Mouse (Mus musculus): ENCODE results near the gene Hnrnpll. TPM values are rescaled to one million over a fixed set of nuclear protein-coding genes. Genes with fewer than 3 reads are reported as not detected.
"Not testable (repeated sequence)": the region's sequence is repeated elsewhere in the genome, so short reads cannot be mapped to it uniquely, and the experiment has no call there.

Hnrnpll gene
- total RNA-seq, 1 experiment from 2014 or later = 73.1 TPM

- ATAC-seq (ENCODE audit: extremely low read depth, insufficient number of reproducible peaks, low FRiP score, poor library complexity, severe bottlenecking) = peak; percentile 33; the same call in 1 of the 2 replicates
These were observed 1.0 kb downstream of the Hnrnpll start for GRCm38 (mm10) chr17:80060828-80061782.

DNA sequence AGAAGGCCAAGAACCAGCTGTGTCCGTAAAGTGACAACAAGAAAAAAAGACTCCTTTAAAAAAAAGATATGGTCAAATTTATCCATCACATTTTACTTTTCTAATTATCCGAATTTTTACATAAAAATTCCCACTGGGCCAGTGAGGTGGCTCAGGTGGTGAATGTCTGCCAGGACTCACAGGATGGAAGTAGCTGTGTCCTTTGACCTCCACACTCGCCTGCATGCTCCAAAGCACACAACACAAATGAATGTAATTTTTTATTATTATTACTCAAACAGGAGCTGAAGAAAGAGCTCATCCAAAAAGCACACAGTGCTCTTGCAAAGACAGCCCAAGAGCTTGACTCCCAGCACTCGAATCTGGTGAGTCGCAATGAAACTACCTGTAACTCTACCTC lies 2.0 kb downstream of the Hnrnpll start:
- no peak for ATAC-seq (ENCODE audit: extremely low read depth, insufficient number of reproducible peaks, low FRiP score, poor library complexity, severe bottlenecking)

- ATAC-seq (ENCODE audit: extremely low read depth, insufficient number of reproducible peaks, low FRiP score, poor library complexity, severe bottlenecking) = no peak
These were observed 2.4 kb downstream of the Hnrnpll start for GRCm38 (mm10) chr17:80059731-80060130.

- no peak for ATAC-seq (ENCODE audit: extremely low read depth, insufficient number of reproducible peaks, low FRiP score, poor library complexity, severe bottlenecking)
These were observed 3.6 kb downstream of the Hnrnpll start for GRCm38 (mm10) chr17:80058501-80058900.

GRCm38 (mm10) chr17:80053931-80054734 lies 8.0 kb downstream of the Hnrnpll start:
- no peak for ATAC-seq (ENCODE audit: extremely low read depth, insufficient number of reproducible peaks, low FRiP score, poor library complexity, severe bottlenecking)

- no peak for ATAC-seq (ENCODE audit: extremely low read depth, insufficient number of reproducible peaks, low FRiP score, poor library complexity, severe bottlenecking)
These were observed 10.5 kb downstream of the Hnrnpll start for GRCm38 (mm10) chr17:80051682-80052081.

DNA sequence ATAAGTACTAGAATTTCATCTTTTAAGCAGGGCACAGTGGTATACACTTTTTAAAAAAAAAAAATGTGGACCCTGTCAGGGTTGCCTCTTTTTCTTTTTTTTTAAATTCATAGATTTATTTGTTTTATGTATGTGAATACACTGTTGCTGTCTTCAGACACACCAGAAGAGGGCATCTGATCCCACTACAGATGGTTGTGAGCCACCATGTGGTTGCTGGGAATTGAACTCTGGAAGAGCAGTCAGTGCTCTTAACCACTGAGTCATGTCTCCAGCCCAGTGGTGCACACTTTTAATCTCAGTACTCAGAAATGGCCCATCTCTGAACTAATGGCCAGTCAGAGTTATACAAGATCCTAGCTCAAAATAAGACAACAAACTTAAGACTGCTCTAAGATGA lies 12.8 kb downstream of the Hnrnpll start:
- ATAC-seq (ENCODE audit: extremely low read depth, insufficient number of reproducible peaks, low FRiP score, poor library complexity, severe bottlenecking) = not testable (repeated sequence)

DNA sequence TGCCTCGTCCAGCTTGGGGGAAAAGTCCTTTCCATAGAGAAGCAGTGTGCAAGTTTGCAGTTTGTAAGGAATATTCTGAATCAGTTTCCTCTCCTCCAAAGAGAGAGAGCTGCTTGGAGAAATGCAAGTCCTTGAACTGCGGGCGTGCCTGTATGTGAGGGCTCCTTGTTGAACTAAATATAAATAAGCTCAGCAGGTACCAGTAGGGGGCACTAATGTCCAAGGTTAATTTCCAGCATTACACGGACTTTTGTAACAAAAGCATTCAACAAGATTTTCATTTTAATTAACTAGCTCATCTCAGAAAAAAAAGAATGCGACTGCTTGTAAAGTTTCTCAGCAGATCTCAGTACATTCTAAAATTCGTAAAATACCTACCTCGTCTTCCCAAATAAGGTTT lies 13.9 kb downstream of the Hnrnpll start:
- ATAC-seq (ENCODE audit: extremely low read depth, insufficient number of reproducible peaks, low FRiP score, poor library complexity, severe bottlenecking) = peak; percentile 51; the same call in 1 of the 2 replicates

- no peak for ATAC-seq (ENCODE audit: extremely low read depth, insufficient number of reproducible peaks, low FRiP score, poor library complexity, severe bottlenecking)
These were observed 20.4 kb downstream of the Hnrnpll start for GRCm38 (mm10) chr17:80041739-80042138.

- ATAC-seq (ENCODE audit: extremely low read depth, insufficient number of reproducible peaks, low FRiP score, poor library complexity, severe bottlenecking) = no peak
These were observed 33.5 kb downstream of the Hnrnpll start for GRCm38 (mm10) chr17:80028675-80029074.

DNA sequence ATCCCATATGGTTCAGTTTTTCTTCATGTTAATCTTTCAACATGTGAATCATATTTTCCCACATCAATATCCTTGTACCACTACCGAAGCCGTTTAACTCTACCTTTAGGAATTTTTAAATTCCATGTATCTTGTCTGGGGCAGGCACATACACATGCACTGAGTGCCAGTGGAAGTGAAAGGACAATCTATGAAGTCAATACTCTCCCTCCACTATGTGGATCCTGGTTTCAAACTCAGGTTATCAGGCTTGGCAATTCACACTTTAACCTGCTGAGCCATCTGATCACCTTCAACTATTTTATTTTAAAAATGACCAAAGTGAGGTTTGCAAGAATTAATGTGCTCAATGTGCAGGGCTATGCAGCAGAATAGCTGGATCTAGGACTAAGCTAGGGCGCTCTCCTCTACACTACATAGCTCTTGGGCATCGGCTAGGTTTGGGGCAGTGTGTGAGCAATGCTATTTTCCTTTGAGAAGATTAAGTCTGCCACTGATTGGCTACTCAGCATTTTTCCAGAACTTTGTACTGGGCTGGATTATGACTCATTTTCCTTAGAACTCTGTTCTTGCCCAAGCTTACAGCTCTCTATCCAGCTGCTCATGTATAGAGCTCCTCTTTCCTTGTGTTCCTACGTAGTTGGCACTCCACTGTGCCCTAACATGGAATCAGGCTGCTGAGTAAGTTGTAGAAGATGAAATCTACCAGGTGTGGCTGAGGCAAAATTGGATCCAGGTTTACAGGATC lies 35.8 kb downstream of the Hnrnpll start:
- no peak for ATAC-seq (ENCODE audit: extremely low read depth, insufficient number of reproducible peaks, low FRiP score, poor library complexity, severe bottlenecking)

- ATAC-seq (ENCODE audit: extremely low read depth, insufficient number of reproducible peaks, low FRiP score, poor library complexity, severe bottlenecking) = no peak
These were observed 40.0 kb downstream of the Hnrnpll start for GRCm38 (mm10) chr17:80022090-80022489.

DNA sequence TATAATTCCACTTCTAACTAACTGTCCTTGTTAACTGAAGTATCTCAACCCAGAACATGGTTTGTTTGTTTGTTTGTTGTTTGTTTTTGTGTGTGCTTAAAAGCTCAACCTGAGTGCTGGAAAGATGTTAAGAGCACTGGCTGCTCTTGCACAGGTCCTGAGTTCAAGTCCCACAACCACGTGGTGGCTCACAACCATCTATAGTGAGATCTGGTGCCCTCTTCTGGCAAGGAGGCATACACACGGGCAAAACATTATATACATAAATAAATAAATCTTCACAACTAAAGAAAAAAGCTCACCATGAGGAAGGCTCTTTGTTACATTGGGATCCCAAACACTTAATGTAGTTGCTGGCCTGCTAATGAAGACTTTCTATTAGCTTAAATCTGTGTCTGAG lies 41.6 kb downstream of the Hnrnpll start:
- no peak for ATAC-seq (ENCODE audit: extremely low read depth, insufficient number of reproducible peaks, low FRiP score, poor library complexity, severe bottlenecking)

GRCm38 (mm10) chr17:80018976-80019541 lies 43.1 kb downstream of the Hnrnpll start:
- no peak for ATAC-seq (ENCODE audit: extremely low read depth, insufficient number of reproducible peaks, low FRiP score, poor library complexity, severe bottlenecking)

- 0 out of 2 replicates have a peak, but pooled peaks have one; percentile 7 for ATAC-seq (ENCODE audit: extremely low read depth, insufficient number of reproducible peaks, low FRiP score, poor library complexity, severe bottlenecking)
These were observed 43.7 kb downstream of the Hnrnpll start for GRCm38 (mm10) chr17:80018239-80018975.

- peak; percentile 60; the same call in 1 of the 2 replicates for ATAC-seq (ENCODE audit: extremely low read depth, insufficient number of reproducible peaks, low FRiP score, poor library complexity, severe bottlenecking)
These were observed 44.7 kb downstream of the Hnrnpll start for GRCm38 (mm10) chr17:80017389-80017788.

GRCm38 (mm10) chr17:80016400-80016799 lies 45.7 kb downstream of the Hnrnpll start:
- ATAC-seq (ENCODE audit: extremely low read depth, insufficient number of reproducible peaks, low FRiP score, poor library complexity, severe bottlenecking) = not testable (repeated sequence)

DNA sequence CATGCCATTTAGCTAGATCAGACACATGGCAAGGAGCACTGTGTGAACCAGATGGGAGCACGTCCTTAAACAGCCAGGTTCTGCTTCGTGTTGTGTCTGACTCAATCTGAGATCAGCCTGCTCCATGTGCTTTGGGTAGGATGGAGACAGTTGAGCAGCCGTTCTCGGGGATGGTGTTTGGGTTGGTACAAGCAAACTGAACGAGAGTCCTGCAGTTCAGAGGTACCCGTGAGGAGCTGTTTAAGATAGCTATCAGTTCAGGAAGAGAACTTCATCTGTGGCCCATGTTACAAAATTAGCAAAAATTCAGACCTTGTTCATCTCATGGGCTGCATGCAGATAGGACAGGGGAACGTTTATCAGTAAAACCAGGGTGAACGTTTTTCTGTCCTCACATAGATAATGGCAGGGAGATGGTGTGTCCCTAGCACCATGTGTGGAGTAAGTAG lies 47.7 kb downstream of the Hnrnpll start:
- ATAC-seq (ENCODE audit: extremely low read depth, insufficient number of reproducible peaks, low FRiP score, poor library complexity, severe bottlenecking) = no peak

Measured in neutrophil, adult 5-6 weeks (primary cell).